Mouse (Mus musculus): ENCODE results near the gene Gm32742.

Gene Gm32742

GRCm38 (mm10) chr9:51165312-51166180 lies at the start of gene Gm32742:
Gene Gm32742 (minus strand): TSS chr9:51165517.
- in situ Hi-C loops (cut with MseI, MboI): loop anchor here in 1 of 2 experiments (25.0 kb wide), 1 partner anchor 747 kb away; no protein-coding TSS in a partner anchor

- in situ Hi-C loops (cut with MseI, MboI): no loop called here
These were observed 48.5 kb upstream of the Gm32742 start for GRCm38 (mm10) chr9:51213729-51214237.

- in situ Hi-C loops (cut with MseI, MboI): no loop called here
These were observed 47.9 kb upstream of the Gm32742 start, which contains the start of gene Pou2af1 for GRCm38 (mm10) chr9:51213023-51213728. Gene Pou2af1 (plus strand): TSS chr9:51213708.

- in situ Hi-C loops (cut with MseI, MboI): no loop called here
These were observed 45.9 kb upstream of the Gm32742 start for GRCm38 (mm10) chr9:51211191-51211590.

GRCm38 (mm10) chr9:51208974-51209332 lies 43.6 kb upstream of the Gm32742 start:
- in situ Hi-C loops (cut with MseI, MboI): no loop called here

- in situ Hi-C loops (cut with MseI, MboI): no loop called here
These were observed 29.5 kb upstream of the Gm32742 start for GRCm38 (mm10) chr9:51194790-51195189.

- in situ Hi-C loops (cut with MseI, MboI): no loop called here
These were observed 25.3 kb upstream of the Gm32742 start for GRCm38 (mm10) chr9:51190655-51191054.

- in situ Hi-C loops (cut with MseI, MboI): no loop called here
These were observed 20.6 kb upstream of the Gm32742 start for GRCm38 (mm10) chr9:51185871-51186270.

- in situ Hi-C loops (cut with MseI, MboI): no loop called here
These were observed 20.1 kb upstream of the Gm32742 start for GRCm38 (mm10) chr9:51185386-51185785.

- in situ Hi-C loops (cut with MseI, MboI): no loop called here
These were observed 17.7 kb upstream of the Gm32742 start for GRCm38 (mm10) chr9:51182716-51183710.

- in situ Hi-C loops (cut with MseI, MboI): no loop called here
These were observed 15.3 kb upstream of the Gm32742 start for GRCm38 (mm10) chr9:51180621-51181020.

- in situ Hi-C loops (cut with MseI, MboI): no loop called here
These were observed 13.0 kb upstream of the Gm32742 start for GRCm38 (mm10) chr9:51178297-51178696.

GRCm38 (mm10) chr9:51175722-51176121 lies 10.4 kb upstream of the Gm32742 start:
- in situ Hi-C loops (cut with MseI, MboI): no loop called here

GRCm38 (mm10) chr9:51174890-51175464 lies 9.7 kb upstream of the Gm32742 start:
- in situ Hi-C loops (cut with MseI, MboI): loop anchor here in 1 of 2 experiments (25.0 kb wide), 1 partner anchor 737 kb away; no protein-coding TSS in a partner anchor

GRCm38 (mm10) chr9:51170298-51170697 lies 5.0 kb upstream of the Gm32742 start:
- in situ Hi-C loops (cut with MseI, MboI): loop anchor here in 1 of 2 experiments (25.0 kb wide), 1 partner anchor 742 kb away; no protein-coding TSS in a partner anchor

- in situ Hi-C loops (cut with MseI, MboI): loop anchor here in 1 of 2 experiments (25.0 kb wide), 1 partner anchor 743 kb away; no protein-coding TSS in a partner anchor
These were observed 3.8 kb upstream of the Gm32742 start for GRCm38 (mm10) chr9:51169133-51169532.

GRCm38 (mm10) chr9:51168698-51169097 lies 3.4 kb upstream of the Gm32742 start:
- in situ Hi-C loops (cut with MseI, MboI): loop anchor here in 1 of 2 experiments (25.0 kb wide), 1 partner anchor 744 kb away; no protein-coding TSS in a partner anchor

GRCm38 (mm10) chr9:51167954-51168353 lies 2.6 kb upstream of the Gm32742 start:
- in situ Hi-C loops (cut with MseI, MboI): loop anchor here in 1 of 2 experiments (25.0 kb wide), 1 partner anchor 744 kb away; no protein-coding TSS in a partner anchor

- in situ Hi-C loops (cut with MseI, MboI): loop anchor here (5.0 to 25.0 kb wide), 2 partner anchors 128 to 748 kb away; no protein-coding TSS in a partner anchor
These were observed 1.3 kb downstream of the Gm32742 start for GRCm38 (mm10) chr9:51163989-51164388.

- in situ Hi-C loops (cut with MseI, MboI): loop anchor here (5.0 to 25.0 kb wide), 2 partner anchors 130 to 750 kb away; no protein-coding TSS in a partner anchor
These were observed 3.4 kb downstream of the Gm32742 start for GRCm38 (mm10) chr9:51161771-51162388.
